Mouse (Mus musculus) liver, embryonic 12.5 days (tissue): ENCODE data around the gene Nwd2. TPM values are rescaled to one million over a fixed set of nuclear protein-coding genes. Genes with fewer than 3 reads are reported as not detected.
A peak's percentile ranks its signal among the peaks of the same experiment; 100 is the strongest.

Source experiments
- ATAC-seq: fragments of 200-750 bp; cut with Nextera tagmentation; 2 replicates; pipeline ENCODE4 v1.8.0; 2017; ENCODE audit warnings: moderate number of reproducible peaks, mild to moderate bottlenecking, moderate library complexity
- H3K27ac ChIP-seq: fragments of 300-500 bp; sonication (generic); 2 replicates; pipeline ENCODE4 v1.5.1; 2016; ENCODE audit warnings: mild to moderate bottlenecking
- H3K27me3 ChIP-seq: fragments of 300-500 bp; sonication (generic); replicated peaks from 2 replicates; pipeline ENCODE4 v1.6.1; 2016; ENCODE audit warnings: mild to moderate bottlenecking, moderate library complexity
- H3K36me3 ChIP-seq: fragments of 300-500 bp; sonication (generic); 2 replicates; pipeline ENCODE4 v1.6.1; 2016; ENCODE audit warnings: mild to moderate bottlenecking, moderate library complexity
- H3K4me1 ChIP-seq: fragments of 300-500 bp; sonication (generic); 2 replicates; pipeline ENCODE4 v1.6.1; 2016
- H3K4me2 ChIP-seq: fragments of 300-500 bp; sonication (generic); 2 replicates; pipeline ENCODE4 v1.6.1; 2016; ENCODE audit warnings: mild to moderate bottlenecking, moderate library complexity
- H3K4me3 ChIP-seq: fragments of 300-500 bp; sonication (generic); 2 replicates; pipeline ENCODE4 v1.5.1; 2016; ENCODE audit warnings: mild to moderate bottlenecking, moderate library complexity
- H3K9ac ChIP-seq: fragments of 300-500 bp; sonication (generic); 2 replicates; pipeline ENCODE4 v1.6.1; 2016; ENCODE audit warnings: mild to moderate bottlenecking, moderate library complexity
- H3K9me3 ChIP-seq: fragments of 300-500 bp; sonication (generic); replicated peaks from 2 replicates; pipeline ENCODE4 v1.6.1; 2016; ENCODE audit warnings: mild to moderate bottlenecking, moderate library complexity
- WGBS: fragments of 180-500 bp; shearing (Covaris S2); methylation state at CpG from one replicate; pipeline ENCODE4 v1.1.7; 2016; ENCODE audit not compliant: insufficient replicate concordance; 5-methylcytosine and 5-hydroxymethylcytosine counted together
- polyA plus RNA-seq: library from polyadenylated mRNA; unstranded; fragments of >200 nt; fragmentation: Nextera tagmentation; extraction: Ambion mirVana; gene quantifications from 2 replicates; pipeline ENCODE4 v1.2.1, GENCODE M21; 2016

Gene Nwd2
- polyA plus RNA-seq, 1 experiment from 2014 or later, result not detected

- ATAC-seq, result peak; percentile 77
- no peak overlapping the region for H3K9ac ChIP-seq
- WGBS, result 56% methylated on average over 2 of the region's 2 CpGs
These were observed 188.9 kb downstream of the Nwd2 start for GRCm38 (mm10) chr5:63837851-63838250.

GRCm38 (mm10) chr5:63839801-63840416 lies 191.0 kb downstream of the Nwd2 start:
- no peak for ATAC-seq
- no peak overlapping the region for H3K9ac ChIP-seq
- H3K9me3 ChIP-seq, result peaks cover 3% of the 10 kb centered on the region; the same call in 1 of the 2 replicates
- no peak overlapping the region for H3K4me3 ChIP-seq
- H3K27ac ChIP-seq, result no peak overlapping the region
- WGBS, result 72% methylated on average over 12 of the region's 12 CpGs
- peaks cover 22% of the 10 kb centered on the region for H3K4me1 ChIP-seq
- no peaks in the 10 kb centered on the region for H3K27me3 ChIP-seq
- H3K4me2 ChIP-seq, result no peak overlapping the region
- no peaks in the 10 kb centered on the region for H3K36me3 ChIP-seq

More at GRCm38 (mm10) chr5:63837851-63838250, 188.9 kb downstream of the Nwd2 start:
- Histone ChIP-seq H3K4me2 (no peak overlapping the region), H3K9me3 (no peaks in the 10 kb centered on the region), H3K27ac (no peak overlapping the region), H3K4me3 (no peak overlapping the region), H3K27me3 (no peaks in the 10 kb centered on the region), H3K36me3 (no peaks in the 10 kb centered on the region), H3K4me1 (peaks cover 22% of the 10 kb centered on the region)

- H3K9me3 ChIP-seq, result peaks cover 11% of the 10 kb centered on the region
- no peaks in the 10 kb centered on the region for H3K4me1 ChIP-seq
- 72% methylated on average over 8 of the region's 8 CpGs for WGBS
- H3K4me3 ChIP-seq, result no peak overlapping the region
- no peak overlapping the region for H3K9ac ChIP-seq
- no peaks in the 10 kb centered on the region for H3K27me3 ChIP-seq
- H3K36me3 ChIP-seq, result peaks cover 4% of the 10 kb centered on the region; the same call in 1 of the 2 replicates
- H3K4me2 ChIP-seq, result peak overlapping the region; percentile 28; the same call in 1 of the 2 replicates
- peak overlapping the region; percentile 69 for H3K27ac ChIP-seq
- peak; percentile 30; the same call in 1 of the 2 replicates for ATAC-seq
These were observed 198.2 kb downstream of the Nwd2 start for GRCm38 (mm10) chr5:63847080-63847479.

GRCm38 (mm10) chr5:63847541-63848226 lies 198.8 kb downstream of the Nwd2 start:
- no peaks in the 10 kb centered on the region for H3K27me3 ChIP-seq
- ATAC-seq, result peak; percentile 80
- peaks cover 11% of the 10 kb centered on the region for H3K9me3 ChIP-seq
- peak overlapping the region; percentile 28; the same call in 1 of the 2 replicates for H3K4me2 ChIP-seq
- H3K4me1 ChIP-seq, result no peaks in the 10 kb centered on the region
- 68% methylated on average over 13 of the region's 13 CpGs for WGBS
- no peak overlapping the region for H3K9ac ChIP-seq
- H3K27ac ChIP-seq, result peak overlapping the region; percentile 69
- peaks cover 4% of the 10 kb centered on the region; the same call in 1 of the 2 replicates for H3K36me3 ChIP-seq
- H3K4me3 ChIP-seq, result no peak overlapping the region

- H3K27ac ChIP-seq, result no peak overlapping the region
- WGBS, result 40% methylated on average over 8 of the region's 8 CpGs
- ATAC-seq, result no peak
These were observed 210.0 kb downstream of the Nwd2 start for GRCm38 (mm10) chr5:63858901-63859300.

More at GRCm38 (mm10) chr5:63858901-63859300, 210.0 kb downstream of the Nwd2 start:
- H3K4me1 ChIP-seq, result no peaks in the 10 kb centered on the region
- H3K9ac ChIP-seq, result no peak overlapping the region
- H3K36me3 ChIP-seq, result no peaks in the 10 kb centered on the region
- H3K9me3 ChIP-seq, result no peaks in the 10 kb centered on the region
- no peak overlapping the region for H3K4me3 ChIP-seq
- H3K27me3 ChIP-seq, result no peaks in the 10 kb centered on the region
- no peak overlapping the region for H3K4me2 ChIP-seq

Other genes with a start within 250 kb of the Nwd2 start
- 13.5 and 16.2 TPM in 2 replicates for gene 0610040J01Rik, start 163.3 kb downstream of the Nwd2 start, polyA plus RNA-seq